Mouse (Mus musculus): ENCODE data around the gene Zc3h4. TPM values are rescaled to one million over a fixed set of nuclear protein-coding genes. Genes with fewer than 3 reads are reported as not detected.

The Zc3h4 gene
- polyA plus RNA-seq, 1 experiment from 2014 or later: 26.4 TPM

DNA sequence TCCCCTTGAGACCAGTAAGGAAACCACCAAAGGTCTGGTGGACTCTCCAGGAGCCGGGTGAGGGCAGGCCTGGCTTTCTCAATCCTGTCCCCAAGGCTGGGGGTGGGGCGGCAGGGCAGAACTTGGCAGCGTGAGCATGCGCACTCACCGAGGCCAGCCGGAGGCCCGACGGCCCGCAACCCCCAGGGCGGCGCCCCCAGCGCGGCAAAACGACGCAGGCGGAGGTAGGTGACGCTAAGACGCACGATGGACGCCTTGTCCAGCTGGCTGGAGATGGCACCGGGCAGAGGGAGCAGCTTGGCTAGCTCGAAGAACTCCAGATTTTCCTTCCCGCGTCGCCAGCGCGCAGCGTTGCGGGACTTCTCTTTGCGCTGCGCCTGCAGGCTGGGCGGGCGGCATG is 73.7 kb downstream of the Zc3h4 start:
- no peak for ATAC-seq (ENCODE audit: low FRiP score)
- Histone ChIP-seq H3K4me2 (replicated peaks) (peak overlapping the region; percentile 25; the same call in 1 of the 2 replicates), H3K27me3 (peaks cover 80% of the 10 kb centered on the region), H3K9ac (no peak overlapping the region), H3K27ac (no peak overlapping the region), H3K36me3 (no peaks in the 10 kb centered on the region), H3K4me1 (peaks cover 23% of the 10 kb centered on the region), H3K4me3 (peak overlapping the region; percentile 20), H3K9me3 (replicated peaks) (no peaks in the 10 kb centered on the region)
- WGBS: 5% methylated on average over 33 of the region's 33 CpGs

DNA sequence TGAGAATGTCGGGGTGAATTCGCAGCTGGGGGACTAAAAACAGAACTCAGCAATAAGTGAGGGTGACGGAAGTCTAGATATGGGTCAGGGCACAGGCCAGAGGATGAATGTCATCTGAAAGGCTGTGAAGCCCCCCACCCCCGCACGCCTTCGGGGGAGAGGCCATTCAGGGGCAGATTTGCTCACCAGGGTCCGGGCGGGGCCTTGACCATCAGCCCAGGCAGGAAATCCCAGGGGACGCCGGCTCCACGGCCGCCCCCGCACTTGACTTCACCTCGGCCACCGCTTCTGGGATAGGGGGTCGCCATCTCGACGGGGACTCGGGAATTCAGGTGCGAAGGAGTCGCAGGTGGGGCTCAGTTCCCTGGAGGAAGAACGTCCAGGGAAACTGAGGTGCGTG is 74.6 kb downstream of the Zc3h4 start:
- Histone ChIP-seq H3K9ac (no peak overlapping the region), H3K36me3 (no peaks in the 10 kb centered on the region), H3K27ac (no peak overlapping the region), H3K4me3 (peak overlapping the region; percentile 25; the same call in 1 of the 2 replicates), H3K27me3 (peaks cover 78% of the 10 kb centered on the region), H3K4me1 (peaks cover 23% of the 10 kb centered on the region), H3K4me2 (replicated peaks) (peak overlapping the region; percentile 57), H3K9me3 (replicated peaks) (no peaks in the 10 kb centered on the region)
- 3% methylated on average over 23 of the region's 23 CpGs for WGBS
- ATAC-seq (ENCODE audit: low FRiP score): no peak

DNA sequence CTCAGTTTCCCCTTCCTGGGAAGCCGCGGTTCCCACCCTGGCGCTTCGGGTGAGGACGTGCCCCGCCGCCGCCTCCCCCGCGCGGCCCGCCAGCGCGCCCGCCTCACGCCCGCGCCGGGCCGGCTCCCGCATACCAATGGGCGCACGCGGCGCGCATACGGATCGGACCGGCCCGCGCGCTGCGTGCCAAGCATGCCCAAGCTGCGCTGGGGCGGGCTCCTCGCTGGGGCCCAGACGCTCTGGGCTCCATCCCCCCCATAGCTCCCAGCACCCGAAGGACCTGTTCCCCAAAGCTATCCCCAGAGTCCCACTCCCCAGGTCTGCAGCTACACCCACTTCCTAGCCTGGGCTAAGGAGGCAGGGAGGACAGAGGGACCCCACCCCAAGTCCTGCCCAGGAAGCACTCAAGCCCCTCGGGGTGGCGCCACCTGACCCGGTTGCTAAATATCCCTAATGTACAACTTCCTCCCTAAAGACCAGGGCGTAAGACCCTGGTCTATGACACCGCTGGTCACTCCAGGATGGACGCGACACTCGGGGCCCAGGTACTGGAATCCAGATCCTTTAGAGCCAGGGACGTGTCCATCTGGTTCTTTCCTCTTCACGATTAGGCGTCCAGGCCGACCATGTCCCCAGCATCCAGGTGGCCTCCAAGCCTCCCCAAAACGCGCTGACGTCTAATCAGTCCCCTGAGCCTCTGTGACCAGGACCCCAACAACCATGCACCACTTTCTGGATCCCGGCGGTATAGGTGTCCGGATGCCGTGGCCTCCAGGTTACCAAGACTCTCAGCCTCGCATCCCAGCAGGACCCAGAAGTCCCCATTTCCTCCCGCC is 75.3 kb downstream of the Zc3h4 start:
- H3K27me3 ChIP-seq: peaks cover 74% of the 10 kb centered on the region
- peak overlapping the region; percentile 35 for H3K4me3 ChIP-seq
- H3K9ac ChIP-seq: peak overlapping the region; percentile 38; the same call in 1 of the 2 replicates
- H3K36me3 ChIP-seq: no peaks in the 10 kb centered on the region
- H3K27ac ChIP-seq: no peak overlapping the region
- 2% methylated on average over 55 of the region's 59 CpGs for WGBS
- peak overlapping the region; percentile 57 for H3K4me2 ChIP-seq (replicated peaks)
- H3K9me3 ChIP-seq (replicated peaks): no peaks in the 10 kb centered on the region
- H3K4me1 ChIP-seq: peaks cover 23% of the 10 kb centered on the region
- peak; percentile 13; the same call in 1 of the 2 replicates for ATAC-seq (ENCODE audit: low FRiP score)

DNA sequence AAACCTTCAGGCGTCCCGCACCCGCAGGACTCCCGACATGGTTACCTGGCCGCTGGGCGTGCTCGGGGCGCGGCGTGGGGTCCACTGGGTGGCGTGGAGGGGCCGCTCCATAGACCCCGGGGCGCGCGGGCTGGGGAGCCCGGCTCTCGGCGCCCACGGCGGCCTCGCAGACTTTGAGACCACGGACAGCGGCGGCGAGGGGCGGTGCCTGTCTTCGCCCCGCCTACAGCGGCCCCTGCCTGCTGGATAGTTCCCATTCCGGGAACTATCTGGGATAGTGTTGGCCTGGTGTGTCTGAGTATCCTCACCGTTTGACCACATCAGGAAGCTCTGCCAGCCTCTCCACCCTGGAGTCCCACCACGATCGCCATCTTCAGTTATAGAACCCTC is 75.9 kb downstream of the Zc3h4 start:
- H3K4me3 ChIP-seq: peak overlapping the region; percentile 35
- 0 out of 2 replicates have a peak overlapping the region, but pooled peaks have one; percentile 38 for H3K9ac ChIP-seq
- WGBS: 2% methylated on average over 32 of the region's 34 CpGs
- no peaks in the 10 kb centered on the region for H3K36me3 ChIP-seq
- H3K4me1 ChIP-seq: peaks cover 23% of the 10 kb centered on the region
- no peak for ATAC-seq (ENCODE audit: low FRiP score)
- H3K27me3 ChIP-seq: peaks cover 72% of the 10 kb centered on the region
- no peak overlapping the region for H3K27ac ChIP-seq
- H3K9me3 ChIP-seq (replicated peaks): no peaks in the 10 kb centered on the region
- peak overlapping the region; percentile 57 for H3K4me2 ChIP-seq (replicated peaks)

DNA sequence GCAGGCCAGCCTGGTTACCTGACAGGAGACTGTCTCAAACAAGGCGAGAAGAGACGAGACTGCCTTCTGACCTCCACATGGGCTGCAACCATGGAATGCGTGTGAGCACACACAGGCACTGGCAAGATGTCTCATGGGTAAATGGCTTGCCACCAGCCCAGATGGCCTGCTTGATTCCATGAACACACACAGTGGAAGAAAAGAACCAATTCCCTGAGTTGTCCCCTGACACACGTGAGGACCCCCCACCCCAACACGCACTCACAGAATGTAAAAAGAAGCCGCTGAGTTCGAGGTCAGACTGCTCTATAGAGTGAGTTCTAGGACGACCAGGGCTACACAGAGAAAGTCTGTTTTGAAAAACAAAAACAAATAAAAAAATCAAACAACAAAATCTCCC is 76.9 kb downstream of the Zc3h4 start, which contains the start of gene Npas1:
Gene Npas1, minus strand, starts transcription at position 101 of the 400 bp plus-strand sequence.
- 86% methylated on average over 8 of the region's 8 CpGs for WGBS
- no peaks in the 10 kb centered on the region for H3K36me3 ChIP-seq
- H3K27ac ChIP-seq: no peak within 1 kb of the TSS
- no peaks in the 10 kb centered on the region for H3K9me3 ChIP-seq (replicated peaks)
- peaks cover 20% of the 10 kb centered on the region for H3K4me1 ChIP-seq
- ATAC-seq (ENCODE audit: low FRiP score): no peak
- peak within 1 kb of the TSS; percentile 57 for H3K4me2 ChIP-seq (replicated peaks)
- peaks cover 64% of the 10 kb centered on the region for H3K27me3 ChIP-seq
- H3K9ac ChIP-seq: 0 out of 2 replicates have a peak within 1 kb of the TSS, but pooled peaks have one; percentile 38
- H3K4me3 ChIP-seq: peak within 1 kb of the TSS; percentile 35

Other genes starting within 250 kb of the Zc3h4 start
- gene Meis3, start 225.8 kb upstream of the Zc3h4 start, polyA plus RNA-seq (2016; fragmentation: Nextera tagmentation; extraction: Ambion mirVana): 136 and 138 TPM in 2 replicates
- 16.9 and 19.2 TPM in 2 replicates for gene Dhx34, start 178.9 kb upstream of the Zc3h4 start, polyA plus RNA-seq (2016; fragmentation: Nextera tagmentation; extraction: Ambion mirVana)
- not detected in 2 replicates for gene C5ar2, start 156.8 kb upstream of the Zc3h4 start, polyA plus RNA-seq (2016; fragmentation: Nextera tagmentation; extraction: Ambion mirVana)
- gene C5ar1, start 141.4 kb upstream of the Zc3h4 start, polyA plus RNA-seq (2016; fragmentation: Nextera tagmentation; extraction: Ambion mirVana): 0.79 and 2.0 TPM in 2 replicates
- gene Inafm1, start 127.3 kb upstream of the Zc3h4 start, polyA plus RNA-seq (2016; fragmentation: Nextera tagmentation; extraction: Ambion mirVana): 23.3 and 25.4 TPM in 2 replicates
- gene Ccdc9, start 114.1 kb upstream of the Zc3h4 start, polyA plus RNA-seq (2016; fragmentation: Nextera tagmentation; extraction: Ambion mirVana): 43.4 and 46.7 TPM in 2 replicates
- 20.0 and 21.1 TPM in 2 replicates for gene Bbc3, start 92.5 kb upstream of the Zc3h4 start, polyA plus RNA-seq (2016; fragmentation: Nextera tagmentation; extraction: Ambion mirVana)
- gene Sae1, start 13.1 kb upstream of the Zc3h4 start, polyA plus RNA-seq (2016; fragmentation: Nextera tagmentation; extraction: Ambion mirVana): 307 and 311 TPM in 2 replicates
- gene Tmem160, start 51.9 kb downstream of the Zc3h4 start, polyA plus RNA-seq (2016; fragmentation: Nextera tagmentation; extraction: Ambion mirVana): 52.6 and 55.9 TPM in 2 replicates
- 1.2 and 1.7 TPM in 2 replicates for gene Npas1, start 76.8 kb downstream of the Zc3h4 start, polyA plus RNA-seq (2016; fragmentation: Nextera tagmentation; extraction: Ambion mirVana)
- 40.0 and 43.3 TPM in 2 replicates for gene Arhgap35, start 214.1 kb downstream of the Zc3h4 start, polyA plus RNA-seq (2016; fragmentation: Nextera tagmentation; extraction: Ambion mirVana)